Mouse (Mus musculus): ENCODE measurements around the gene Zfp36l3. TPM values are rescaled to one million over a fixed set of nuclear protein-coding genes. Genes with fewer than 3 reads are reported as not detected.

Gene Zfp36l3
- polyA plus RNA-seq, 2 experiments, result 0.02 TPM; not detected in 1

GRCm38 (mm10) chrX:53728967-53729366 is 47.2 kb downstream of the Zfp36l3 start:
- DNase-seq (ENCODE audit: low read depth in 3 of 3, low spot score in 3 of 3) (peak in 1 of 3 experiments; percentile 1), ATAC-seq (ENCODE audit: insufficient read depth) (no peak)
- H3K4me1 ChIP-seq (replicated peaks; ENCODE audit: control insufficient read depth in 2 of 2, insufficient read depth in 2 of 2, low read length in 1 of 2), result no peaks in the 10 kb centered on the region
- H3K9me3 ChIP-seq (ENCODE audit: control insufficient read depth, low read length), result no peaks in the 10 kb centered on the region
- 61% methylated on average over 2 of the region's 2 CpGs for WGBS (ENCODE audit: insufficient replicate concordance)
- H3K36me3 ChIP-seq (replicated peaks; ENCODE audit: control insufficient read depth, insufficient read depth, low read depth), result no peaks in the 10 kb centered on the region
- TF ChIP-seq CTCF (IDR thresholded peaks at IDR 0.05; ENCODE audit: low read depth), result no peak
- TF ChIP-seq EP300 (IDR thresholded peaks at IDR 0.05; ENCODE audit: low read depth), result no peak
- no peak overlapping the region for H3K4me3 ChIP-seq (ENCODE audit: insufficient read depth in 1 of 2, low read depth in 2 of 2, low read length in 2 of 2)
- no peak overlapping the region for H3K4me2 ChIP-seq (ENCODE audit: low read depth)
- H3K27me3 ChIP-seq (ENCODE audit: control insufficient read depth, insufficient read depth, low read length), result no peaks in the 10 kb centered on the region
- H3K27ac ChIP-seq, result no peak overlapping the region
- no peak overlapping the region for H3K9ac ChIP-seq (replicated peaks)

- Histone ChIP-seq H3K4me3 (ENCODE audit: insufficient read depth in 1 of 2, low read depth in 2 of 2, low read length in 2 of 2) (no peak within 1 kb of the TSS), H3K27me3 (ENCODE audit: control insufficient read depth, insufficient read depth, low read length) (no peaks in the 10 kb centered on the region), H3K36me3 (replicated peaks; ENCODE audit: control insufficient read depth, insufficient read depth, low read depth) (no peaks in the 10 kb centered on the region), H3K9me3 (ENCODE audit: control insufficient read depth, low read length) (no peaks in the 10 kb centered on the region), H3K27ac (no peak within 1 kb of the TSS), H3K9ac (replicated peaks) (no peak within 1 kb of the TSS), H3K4me2 (ENCODE audit: low read depth) (no peak within 1 kb of the TSS), H3K4me1 (replicated peaks; ENCODE audit: control insufficient read depth in 2 of 2, insufficient read depth in 2 of 2, low read length in 1 of 2) (no peaks in the 10 kb centered on the region)
- ATAC-seq (ENCODE audit: insufficient read depth) (no peak), DNase-seq (ENCODE audit: low read depth in 3 of 3, low spot score in 3 of 3) (no peak)
- 67% methylated on average over 11 of the region's 11 CpGs for WGBS (ENCODE audit: insufficient replicate concordance)
- no peak for TF ChIP-seq EP300 (IDR thresholded peaks at IDR 0.05; ENCODE audit: low read depth)
- no peak for TF ChIP-seq CTCF (IDR thresholded peaks at IDR 0.05; ENCODE audit: low read depth)
These were observed 51.6 kb downstream of the Zfp36l3 start, which contains the start of gene 4930502E18Rik for GRCm38 (mm10) chrX:53724596-53724995. Gene 4930502E18Rik (plus strand): TSS chrX:53724826.

Other genes starting within 250 kb of the Zfp36l3 start
- 0.41 and 1.2 TPM in 2 replicates for gene Rtl8c, start 168.4 kb downstream of the Zfp36l3 start, polyA plus RNA-seq (2012; rRNA removed)
- gene Rtl8c, start 168.4 kb downstream of the Zfp36l3 start, polyA plus RNA-seq (2014; fragmentation: Nextera tagmentation; extraction: Ambion mirVana), result 1.4 and 1.9 TPM in 2 replicates
- gene Gm14597, start 167.4 kb downstream of the Zfp36l3 start, polyA plus RNA-seq (2012; rRNA removed), result not detected in 2 replicates
- not detected in 2 replicates for gene Gm14597, start 167.4 kb downstream of the Zfp36l3 start, polyA plus RNA-seq (2014; fragmentation: Nextera tagmentation; extraction: Ambion mirVana)
- 5.2 and 5.9 TPM in 2 replicates for gene Rtl8a, start 132.7 kb downstream of the Zfp36l3 start, polyA plus RNA-seq (2012; rRNA removed)
- 3.5 and 5.3 TPM in 2 replicates for gene Rtl8a, start 132.7 kb downstream of the Zfp36l3 start, polyA plus RNA-seq (2014; fragmentation: Nextera tagmentation; extraction: Ambion mirVana)
- gene Rtl8b, start 106.0 kb downstream of the Zfp36l3 start, polyA plus RNA-seq (2012; rRNA removed), result 6.7 and 7.9 TPM in 2 replicates
- gene Rtl8b, start 106.0 kb downstream of the Zfp36l3 start, polyA plus RNA-seq (2014; fragmentation: Nextera tagmentation; extraction: Ambion mirVana), result 4.2 and 4.3 TPM in 2 replicates
- 0.03 and 0.06 TPM in 2 replicates for gene 4930502E18Rik, start 51.6 kb downstream of the Zfp36l3 start, polyA plus RNA-seq (2012; rRNA removed)
- gene 4930502E18Rik, start 51.6 kb downstream of the Zfp36l3 start, polyA plus RNA-seq (2014; fragmentation: Nextera tagmentation; extraction: Ambion mirVana), result not detected in 2 replicates
- not detected in 2 replicates for gene 1700013H16Rik, start 18.6 kb downstream of the Zfp36l3 start, polyA plus RNA-seq (2012; rRNA removed)
- gene 1700013H16Rik, start 18.6 kb downstream of the Zfp36l3 start, polyA plus RNA-seq (2014; fragmentation: Nextera tagmentation; extraction: Ambion mirVana), result not detected in 2 replicates
- gene Xlr, start 21.3 kb upstream of the Zfp36l3 start, polyA plus RNA-seq (2012; rRNA removed), result 0.32 and 1.3 TPM in 2 replicates
- 2.1 and 3.3 TPM in 2 replicates for gene Xlr, start 21.3 kb upstream of the Zfp36l3 start, polyA plus RNA-seq (2014; fragmentation: Nextera tagmentation; extraction: Ambion mirVana)